Comparison of ENCODE assay signal across 10 mouse cellular contexts in the genomic region with DNA sequence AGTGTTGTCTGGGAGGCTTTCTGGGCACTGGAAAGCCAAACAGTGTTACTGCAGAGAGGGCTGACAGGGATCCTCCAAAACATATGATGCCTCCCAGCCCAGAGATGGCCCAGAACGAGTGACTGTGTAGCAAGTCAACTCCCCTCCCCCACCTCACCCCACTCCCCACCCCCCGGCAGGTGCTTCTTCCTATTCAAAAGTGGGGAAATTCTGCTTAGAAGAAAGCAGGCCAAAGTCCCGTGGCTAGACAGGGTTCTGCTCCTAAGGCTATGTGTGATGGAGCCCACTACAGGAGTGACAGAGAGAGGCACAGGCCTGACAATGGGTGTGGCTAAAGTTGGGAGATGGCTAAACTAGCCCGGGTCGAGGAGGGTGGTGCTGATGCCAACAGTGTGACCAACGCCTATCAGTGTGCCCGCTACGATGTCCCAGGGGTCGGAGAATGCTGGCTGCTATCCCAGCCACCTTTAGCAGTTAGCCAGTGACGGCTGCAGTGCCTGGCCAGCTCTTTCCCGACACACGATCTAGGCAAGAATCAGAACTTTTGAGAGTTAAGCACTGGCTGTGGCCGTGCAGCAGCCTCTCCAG. TPM values are rescaled to one million over a fixed set of nuclear protein-coding genes. Genes with fewer than 3 reads are reported as not detected.
A peak's percentile ranks its signal among the peaks of the same experiment; 100 is the strongest.
DNase-seq lines count a peak whose midpoint lies in the region; ATAC-seq and TF ChIP-seq lines count a peak whose summit lies in the region.
"Had no signal": no experiment of that assay in that cellular context is flagged by ENCODE, and none has a peak within 500 bp of the region (broad histone marks: within the 10 kb centered on the region; RNA-seq: fewer than 3 reads in every experiment).

No protein-coding gene starts in this region.

- ATAC-seq in kidney, postnatal 0 days (replicated peaks; ENCODE audit: low FRiP score, low read depth), result no peak; the same call in 1 of the 2 replicates

- WGBS in kidney, postnatal 0 days, result 45% methylated on average over 13 of the region's 13 CpGs
- 64% methylated on average over 13 of the region's 13 CpGs for WGBS in embryonic facial prominence, embryonic 10.5 days

- no peaks in the 10 kb centered on the region for H3K9me3 ChIP-seq in kidney, postnatal 0 days (replicated peaks; ENCODE audit: low read length)
- H3K9me3 ChIP-seq in embryonic facial prominence, embryonic 10.5 days, result no peaks in the 10 kb centered on the region

- H3K4me2 ChIP-seq in kidney, postnatal 0 days (ENCODE audit: low read length), result no peak overlapping the region

- H3K4me3 ChIP-seq in kidney, postnatal 0 days (replicated peaks; ENCODE audit: low read depth, low read length), result no peak overlapping the region
- no peak overlapping the region for H3K4me3 ChIP-seq in embryonic facial prominence, embryonic 10.5 days

- H3K36me3 ChIP-seq in kidney, postnatal 0 days (ENCODE audit: insufficient read depth, low read length), result no peaks in the 10 kb centered on the region
- no peaks in the 10 kb centered on the region for H3K36me3 ChIP-seq in embryonic facial prominence, embryonic 10.5 days (replicated peaks)

- intact Hi-C loops in heart, postnatal 25 days (cut with DNase I), result no loop called here

- peak; percentile 42 for DNase-seq in adrenal gland, postnatal 25 days
- DNase-seq in adrenal gland, adult (ENCODE audit: inconsistent age in 2 of 2, low spot score in 1 of 2), result no peak
- DNase-seq in kidney, postnatal 0 days (ENCODE audit: low spot score), result no peak
- no peak for DNase-seq in kidney, postnatal 10 days
- no peak for DNase-seq in embryonic facial prominence, embryonic 10.5 days (ENCODE audit: low spot score)
- peak; percentile 36 for DNase-seq in heart, postnatal 25 days (ENCODE audit: low spot score)
- DNase-seq in lung, postnatal 25 days (ENCODE audit: low spot score), result no peak
- no peak for DNase-seq in layer of hippocampus, adult 9-11 months
- DNase-seq: lung, postnatal 10 days; thymus, postnatal 25 days had no signal

- peaks cover 11% of the 10 kb centered on the region; the same call in 1 of the 2 replicates for H3K4me1 ChIP-seq in kidney, postnatal 0 days (replicated peaks; ENCODE audit: insufficient read depth, low read length)
- H3K4me1 ChIP-seq in embryonic facial prominence, embryonic 10.5 days, result peaks cover 64% of the 10 kb centered on the region

- no peaks in the 10 kb centered on the region for H3K27me3 ChIP-seq in kidney, postnatal 0 days (ENCODE audit: insufficient read depth, low read length)
- H3K27me3 ChIP-seq in embryonic facial prominence, embryonic 10.5 days (replicated peaks; ENCODE audit: low read depth, poor library complexity, severe bottlenecking), result no peaks in the 10 kb centered on the region

- no peak for TF ChIP-seq CTCF in kidney, postnatal 0 days (IDR thresholded peaks at IDR 0.05; ENCODE audit: low read depth)

- H3K9ac ChIP-seq in kidney, postnatal 0 days (ENCODE audit: low read depth, low read length), result no peak overlapping the region

- H3K27ac ChIP-seq in kidney, postnatal 0 days, result 0 out of 2 replicates have a peak overlapping the region, but pooled peaks have one; percentile 54
- H3K27ac ChIP-seq in embryonic facial prominence, embryonic 10.5 days (replicated peaks), result 0 out of 2 replicates have a peak overlapping the region, but pooled peaks have one; percentile 40

RNA-seq across cellular contexts. Expression of a gene that starts 52.2 kb away (rescaled TPM):
- 164 and 179 TPM in 2 replicates for total RNA-seq in adrenal gland, postnatal 25 days (2021)
- polyA plus RNA-seq in kidney, postnatal 0 days (2015; fragmentation: Nextera tagmentation; extraction: Ambion mirVana), result 43.6 and 51.4 TPM in 2 replicates
- 6.2 and 6.6 TPM in 2 replicates for polyA plus RNA-seq in embryonic facial prominence, embryonic 10.5 days (2016; fragmentation: Nextera tagmentation; extraction: Ambion mirVana)
- 100 to 1,000 TPM; 115 to 127 TPM for total RNA-seq in heart, postnatal 25 days (2021)

Comparison
In these comparisons a context has a peak if more than half of its experiments do, and no peak if none do; other contexts are left out.
1. DNase-seq: peak in adrenal gland, postnatal 25 days (single experiment) and heart, postnatal 25 days (single experiment); none in adrenal gland, adult (0 of 2), kidney, postnatal 0 days (single experiment), kidney, postnatal 10 days (single experiment), embryonic facial prominence, embryonic 10.5 days (single experiment), lung, postnatal 25 days (single experiment) and layer of hippocampus, adult 9-11 months (single experiment).